Mouse (Mus musculus): Measurements from ENCODE around the gene Snapc4.
A peak's percentile ranks its signal among the peaks of the same experiment; 100 is the strongest.

The Snapc4 gene

GRCm38 (mm10) chr2:26380131-26380771 is at the start of gene Snapc4:
TSS of gene Snapc4 (minus strand) at chr2:26380653.
- DNase-seq (ENCODE audit: low read depth, low spot score): peak; percentile 82

GRCm38 (mm10) chr2:26429851-26430250 is 49.4 kb upstream of the Snapc4 start:
- no peak for DNase-seq (ENCODE audit: low read depth, low spot score)

DNA sequence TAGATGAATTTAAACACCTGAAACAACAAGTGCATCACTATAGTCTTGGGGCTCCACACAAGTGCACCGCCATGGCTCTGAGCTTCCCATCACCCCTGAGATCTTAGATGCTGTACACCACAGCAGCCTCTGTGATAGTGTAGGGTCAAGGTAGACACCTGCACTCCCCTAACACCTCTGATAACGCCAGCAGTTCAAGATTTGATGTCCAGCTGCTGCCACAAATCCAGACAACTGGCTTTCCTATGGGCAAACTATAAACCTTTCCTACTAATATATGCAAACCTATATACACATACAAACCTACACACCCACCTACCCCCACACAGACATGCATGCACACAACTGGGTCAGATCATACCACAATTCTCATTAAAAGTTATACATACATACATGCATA is 44.1 kb upstream of the Snapc4 start:
- DNase-seq (ENCODE audit: low read depth, low spot score): no peak

DNA sequence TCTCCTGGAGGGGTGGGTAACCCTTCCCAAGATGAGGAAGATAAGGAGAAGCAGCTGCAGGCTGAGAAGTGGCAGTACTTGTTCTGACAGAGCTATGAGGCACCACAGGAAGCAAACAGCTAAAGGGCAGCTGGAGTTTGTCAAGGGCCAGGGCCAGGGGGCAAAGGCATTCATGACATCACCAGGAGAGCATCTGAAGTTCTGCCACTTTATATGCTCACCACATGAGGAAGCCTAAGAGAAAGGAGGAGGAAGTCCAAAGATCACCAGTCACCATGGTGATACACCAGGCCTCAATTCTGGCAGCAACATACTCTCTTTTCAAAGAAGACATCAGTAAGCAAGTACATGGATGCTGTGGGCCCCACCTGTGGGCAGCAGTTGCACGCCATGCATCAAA is 42.6 kb upstream of the Snapc4 start:
- DNase-seq (ENCODE audit: low read depth, low spot score): no peak

GRCm38 (mm10) chr2:26421969-26422368 is 41.5 kb upstream of the Snapc4 start:
- DNase-seq (ENCODE audit: low read depth, low spot score): no peak

DNA sequence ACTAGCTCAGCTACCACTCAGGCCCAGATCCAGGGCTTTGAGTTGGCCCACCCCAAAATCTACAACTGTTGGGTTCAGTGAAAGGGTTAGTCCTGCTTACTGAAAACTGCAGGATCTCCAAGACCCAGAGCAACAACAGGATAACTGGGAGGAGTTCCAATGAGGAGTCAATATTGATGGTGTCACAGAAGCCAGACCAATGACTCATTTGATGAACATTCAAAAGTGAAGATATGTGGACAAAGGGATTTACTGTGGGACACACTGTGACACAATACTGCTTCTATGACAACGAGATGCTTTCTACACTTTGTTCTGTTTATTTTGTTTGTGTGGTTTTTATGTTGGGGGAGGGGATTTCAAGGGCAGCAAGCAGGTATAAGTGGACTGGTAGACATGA is 37.7 kb upstream of the Snapc4 start:
- no peak for DNase-seq (ENCODE audit: low read depth, low spot score)

GRCm38 (mm10) chr2:26417066-26417465 is 36.6 kb upstream of the Snapc4 start:
- DNase-seq (ENCODE audit: low read depth, low spot score): no peak

DNA sequence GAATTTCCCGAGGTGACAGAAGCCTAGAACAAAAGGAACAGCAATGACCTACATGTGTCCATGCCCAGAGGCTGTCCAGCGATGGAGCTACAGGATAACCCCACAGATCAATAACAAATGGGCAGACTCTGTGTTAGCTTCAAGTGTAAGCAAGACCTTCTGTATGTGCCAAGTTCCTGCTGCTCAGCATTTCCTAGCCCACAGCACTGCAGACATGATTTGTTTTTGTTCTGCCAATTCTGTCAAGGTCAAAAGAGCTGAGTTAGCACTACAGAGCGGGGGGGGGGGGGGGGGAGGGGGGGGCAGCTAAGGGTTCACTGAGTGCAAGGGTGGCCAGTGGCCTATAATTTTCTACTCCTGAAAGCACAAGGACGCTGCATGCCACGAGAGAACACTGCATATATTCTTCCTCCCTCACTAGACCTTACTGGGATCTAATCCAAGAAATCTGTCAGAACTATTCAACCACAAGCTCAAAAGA is 30.5 kb upstream of the Snapc4 start:
- no peak for DNase-seq (ENCODE audit: low read depth, low spot score)

GRCm38 (mm10) chr2:26410091-26410490 is 29.6 kb upstream of the Snapc4 start:
- DNase-seq (ENCODE audit: low read depth, low spot score): no peak

DNA sequence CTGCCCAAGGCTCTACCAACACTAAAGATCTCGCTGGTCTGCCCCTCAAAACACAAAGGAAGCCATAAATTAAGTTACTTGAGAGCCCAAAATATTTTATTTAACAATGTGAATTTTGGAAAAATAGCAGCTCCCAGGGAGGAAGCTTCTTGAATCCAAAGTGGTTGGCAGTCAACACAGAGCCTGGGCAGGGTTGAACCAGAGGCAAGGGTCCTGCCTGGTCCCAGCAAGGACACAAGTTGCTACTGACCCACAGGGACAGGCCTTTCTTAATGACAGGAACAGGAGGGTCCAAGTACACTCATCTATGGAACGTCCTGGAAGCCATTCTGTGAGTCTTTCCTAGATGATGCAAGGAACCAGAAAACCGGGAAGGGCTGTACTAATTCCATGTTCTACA is 28.9 kb upstream of the Snapc4 start:
- DNase-seq (ENCODE audit: low read depth, low spot score): no peak

DNA sequence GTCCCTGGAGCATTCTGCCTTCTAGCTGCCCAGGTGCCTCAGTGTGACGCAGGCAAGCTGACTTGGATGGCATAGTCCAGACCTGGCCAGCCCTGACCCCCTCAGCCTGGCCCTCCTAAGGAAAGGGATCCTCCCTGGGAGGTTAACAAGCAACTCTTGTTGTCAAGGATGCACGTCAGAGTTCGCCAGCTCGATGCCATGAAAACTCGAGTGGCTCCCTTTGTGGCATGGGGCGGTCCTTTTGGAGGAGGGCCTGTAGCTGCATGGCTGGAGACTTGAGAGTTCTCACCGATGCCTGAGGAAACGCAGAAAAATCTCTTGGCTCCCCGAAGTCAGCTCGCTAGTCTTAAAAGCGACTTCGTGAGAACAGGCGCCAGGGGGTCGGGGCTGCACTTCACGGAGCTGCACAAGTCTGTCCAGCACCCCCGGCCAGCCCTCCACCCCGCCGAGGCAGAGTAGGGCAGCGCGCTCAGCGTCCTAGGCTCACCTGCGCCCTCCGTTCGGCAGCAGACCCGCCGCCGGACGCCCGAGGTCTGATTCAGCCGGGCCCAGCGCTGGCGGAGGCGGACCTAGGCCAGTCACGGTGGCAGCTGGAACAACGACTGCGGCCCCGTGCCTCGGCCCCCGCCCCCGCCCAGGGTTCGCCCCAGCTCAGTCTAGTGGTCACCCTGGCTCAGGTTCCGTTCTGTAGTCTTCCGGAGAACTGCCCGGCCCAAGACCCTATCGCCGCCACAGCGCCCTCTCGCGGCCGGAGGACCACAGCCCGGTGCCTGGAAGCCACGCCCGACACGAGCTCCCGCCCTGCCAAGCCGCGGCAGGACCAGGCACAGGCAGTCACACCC is 28.3 kb upstream of the Snapc4 start, which contains the start of gene Inpp5e:
TSS of gene Inpp5e (minus strand) at position 689 of the 842 bp plus-strand sequence.
- DNase-seq (ENCODE audit: low read depth, low spot score): peak; percentile 93

DNA sequence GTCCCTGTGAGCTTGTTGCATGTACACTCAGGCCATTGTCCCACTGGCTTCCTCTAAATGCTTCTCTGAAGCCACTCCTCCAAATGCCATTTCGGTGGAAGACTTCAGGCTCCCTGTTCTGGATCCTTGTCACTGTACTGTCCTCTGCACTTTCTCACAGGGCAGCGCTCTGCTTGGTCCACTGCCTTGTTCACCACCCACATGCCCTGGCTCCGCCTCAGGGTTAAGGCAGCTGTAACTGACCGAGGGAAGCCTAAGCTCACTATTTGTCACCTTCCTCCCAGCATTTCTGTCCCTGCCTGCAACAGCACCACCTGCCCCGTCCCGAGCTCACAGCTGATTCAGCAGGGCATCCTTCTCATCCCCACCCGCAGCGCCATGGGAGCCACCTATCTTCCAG is 22.9 kb upstream of the Snapc4 start:
- no peak for DNase-seq (ENCODE audit: low read depth, low spot score)

DNA sequence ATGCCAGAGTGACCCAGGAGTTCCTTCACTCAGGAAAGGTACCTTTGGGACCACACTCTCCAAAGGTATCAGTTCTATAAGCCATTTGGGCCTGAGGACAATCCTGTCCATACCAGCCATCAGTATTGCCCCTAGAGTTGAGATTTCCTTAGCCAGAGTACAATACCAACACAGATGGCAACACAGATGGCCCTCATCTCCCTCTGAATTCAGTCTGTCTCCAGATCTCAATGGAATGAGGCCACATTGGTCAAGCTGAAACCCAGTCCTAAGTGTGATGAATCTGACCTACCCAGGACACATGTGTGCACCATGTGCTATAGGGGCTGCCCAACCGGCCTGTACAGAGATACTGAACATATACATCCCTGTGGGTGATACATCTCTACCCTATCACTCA is 21.8 kb upstream of the Snapc4 start:
- no peak for DNase-seq (ENCODE audit: low read depth, low spot score)

- DNase-seq (ENCODE audit: low read depth, low spot score): no peak
Observed at GRCm38 (mm10) chr2:26401023-26401422, 20.6 kb upstream of the Snapc4 start.

- DNase-seq (ENCODE audit: low read depth, low spot score): no peak
Observed at GRCm38 (mm10) chr2:26400296-26400695, 19.8 kb upstream of the Snapc4 start.

DNA sequence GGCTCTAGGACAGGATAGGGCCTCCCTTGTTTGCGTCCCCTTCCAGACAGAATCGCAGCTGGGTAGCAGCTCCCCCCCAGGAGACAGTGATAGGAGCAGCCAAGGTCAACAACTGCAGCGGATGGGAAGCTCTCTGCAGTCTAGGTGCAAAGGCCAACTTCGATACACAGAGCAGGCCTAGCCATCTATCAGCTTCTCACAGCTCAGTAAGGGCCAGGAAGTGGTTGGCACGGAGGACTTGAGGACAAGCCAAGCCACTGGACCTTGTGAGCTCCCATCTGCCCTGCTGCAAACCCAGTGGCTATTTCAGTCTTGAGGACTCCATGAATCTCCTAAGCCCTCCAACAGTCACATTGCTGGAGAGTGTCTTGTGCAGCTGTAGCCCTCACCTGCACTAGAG is 19.2 kb upstream of the Snapc4 start:
- no peak for DNase-seq (ENCODE audit: low read depth, low spot score)

DNA sequence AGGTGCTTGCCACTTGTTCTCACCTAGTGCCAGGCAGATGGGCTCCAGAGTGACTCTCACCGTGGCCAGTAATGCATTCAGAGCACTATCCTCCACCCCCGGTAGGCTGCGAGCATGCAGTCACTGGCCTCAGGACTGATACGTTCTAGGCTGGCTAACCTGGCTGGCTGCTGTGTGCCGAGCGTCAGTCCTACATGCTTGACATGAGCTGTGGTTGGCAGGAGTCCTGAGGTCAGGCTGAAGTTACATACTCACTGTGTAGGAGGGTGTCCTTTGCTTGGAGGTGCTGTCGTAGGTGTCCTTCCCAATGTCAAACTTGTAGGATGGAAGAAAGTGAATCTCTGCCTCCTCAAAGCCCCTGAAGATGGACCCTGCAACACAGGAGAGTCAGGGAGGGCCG is 18.5 kb upstream of the Snapc4 start:
- no peak for DNase-seq (ENCODE audit: low read depth, low spot score)

GRCm38 (mm10) chr2:26391617-26392016 is 11.2 kb upstream of the Snapc4 start:
- DNase-seq (ENCODE audit: low read depth, low spot score): no peak

GRCm38 (mm10) chr2:26390954-26391353 is 10.5 kb upstream of the Snapc4 start:
- DNase-seq (ENCODE audit: low read depth, low spot score): no peak

GRCm38 (mm10) chr2:26389154-26389690 is 8.8 kb upstream of the Snapc4 start, which contains the start of the genes Entr1 and Pmpca:
TSS of gene Entr1 (minus strand) at chr2:26389316.
TSS of gene Pmpca (plus strand) at chr2:26389339.
- peak; percentile 80 for DNase-seq (ENCODE audit: low read depth, low spot score)

DNA sequence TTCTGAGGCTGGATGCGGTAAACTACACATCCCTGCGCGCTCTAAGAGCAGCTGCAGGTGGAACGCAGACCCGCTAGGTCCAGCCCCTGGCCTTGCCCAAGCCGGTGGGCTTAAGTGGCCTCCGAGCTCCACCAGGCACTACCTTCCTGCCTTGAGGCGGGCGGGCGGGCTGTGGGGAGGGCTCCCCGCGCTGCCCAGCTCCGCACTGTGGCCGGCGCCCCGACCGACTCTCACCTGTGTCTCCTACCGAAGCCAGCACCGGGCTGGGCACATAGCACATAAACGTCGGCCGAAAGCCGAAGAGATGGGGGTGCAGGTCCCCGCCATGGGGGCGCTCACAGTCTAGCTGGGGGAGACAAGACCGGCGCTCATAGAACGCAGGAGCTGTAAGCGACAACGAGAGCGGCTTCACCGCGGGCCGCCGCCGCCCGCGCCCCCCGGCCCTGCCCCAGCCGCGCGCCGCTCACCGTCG is 8.3 kb upstream of the Snapc4 start:
- no peak for DNase-seq (ENCODE audit: low read depth, low spot score)

GRCm38 (mm10) chr2:26387713-26388112 is 7.3 kb upstream of the Snapc4 start:
- DNase-seq (ENCODE audit: low read depth, low spot score): no peak
